In the genomic region with DNA sequence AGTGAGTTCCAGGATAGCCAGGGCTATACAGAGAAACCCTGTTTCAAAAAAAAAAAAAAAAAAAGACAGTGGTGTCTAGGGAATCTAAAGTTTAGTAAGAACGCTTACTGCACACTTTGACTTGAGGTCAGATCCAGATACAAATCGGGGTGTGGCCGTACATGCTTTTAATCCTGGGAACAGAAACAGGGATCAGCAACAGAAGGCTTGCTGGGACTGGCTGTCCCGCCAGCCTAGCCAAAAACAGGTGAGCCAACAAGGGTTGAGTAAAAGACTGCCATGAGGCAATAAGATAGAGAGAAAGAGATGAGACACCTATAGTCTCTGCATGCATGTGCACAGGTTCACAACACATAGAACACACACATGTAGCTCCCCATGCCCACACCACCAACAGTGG, we compare ENCODE assay signal across 51 mouse cellular contexts. TPM values are rescaled to one million over a fixed set of nuclear protein-coding genes. Genes with fewer than 3 reads are reported as not detected.
"Had no signal": no experiment of that assay in that cellular context is flagged by ENCODE, and none has a peak within 500 bp of the region (broad histone marks: within the 10 kb centered on the region; RNA-seq: fewer than 3 reads in every experiment).

No protein-coding gene starts in this region.

- ATAC-seq: hindbrain, embryonic 16.5 days; hindbrain, postnatal 0 days; inflammation-experienced regulatory T-cells, adult 6 months; intestine, embryonic 15.5 days; intestine, embryonic 16.5 days; intestine, postnatal 0 days had no signal

- DNase-seq: heart, postnatal 10 days; heart, postnatal 14 days; heart, postnatal 36 days; heart, postnatal 4 days; kidney, adult 11 months; kidney, adult 18-20 months; kidney, adult 2 months; kidney, adult 8-10 months; kidney, adult 9 months; kidney, postnatal 10 days; kidney, postnatal 14 days; kidney, postnatal 25 days; kidney, postnatal 36 days; kidney, postnatal 4 days; layer of hippocampus, adult 9-11 months; layer of hippocampus, postnatal 36 days had no signal

RNA-seq across cellular contexts. Expression of gene Samd7, which starts 8.6 kb away (rescaled TPM):
- total RNA-seq: heart, postnatal 10 days; heart, postnatal 14 days; heart, postnatal 25 days; heart, postnatal 36 days; heart, postnatal 4 days; hematopoietic stem cell, adult 5-6 weeks; layer of hippocampus, adult 18-20 months; layer of hippocampus, adult 2 months; layer of hippocampus, adult 8-10 months; layer of hippocampus, postnatal 14 days; layer of hippocampus, postnatal 25 days; layer of hippocampus, postnatal 36 days; left cerebral cortex, adult 18-20 months had no signal
- polyA plus RNA-seq: heart, embryonic 10.5 days; heart, embryonic 11.5 days; heart, embryonic 12.5 days; heart, embryonic 13.5 days; heart, embryonic 14.5 days; heart, embryonic 15.5 days; heart, embryonic 16.5 days; heart, postnatal 0 days; hindbrain, embryonic 10.5 days; hindbrain, embryonic 11.5 days; hindbrain, embryonic 12.5 days; hindbrain, embryonic 13.5 days; hindbrain, embryonic 14.5 days; hindbrain, postnatal 0 days; inflammation-experienced regulatory T-cells, adult 6 months; intestine, embryonic 14.5 days; intestine, embryonic 15.5 days; intestine, embryonic 16.5 days; intestine, postnatal 0 days; kidney, adult 2 months; kidney, embryonic 14.5 days; kidney, embryonic 15.5 days; kidney, embryonic 16.5 days; kidney, postnatal 0 days; large intestine, adult 2 months had no signal

RNA-seq across cellular contexts. Expression of gene Lrrc31, which starts 55.1 kb away (rescaled TPM):
- total RNA-seq: hematopoietic stem cell, adult 5-6 weeks; hindbrain, postnatal 0 days; layer of hippocampus, adult 18-20 months; layer of hippocampus, adult 2 months; layer of hippocampus, postnatal 10 days; layer of hippocampus, postnatal 14 days; layer of hippocampus, postnatal 25 days; layer of hippocampus, postnatal 36 days; left cerebral cortex, adult 18-20 months had no signal
- polyA plus RNA-seq: heart, embryonic 10.5 days; heart, embryonic 11.5 days; heart, embryonic 12.5 days; heart, embryonic 13.5 days; heart, embryonic 14.5 days; heart, embryonic 15.5 days; hindbrain, embryonic 10.5 days; hindbrain, embryonic 11.5 days; hindbrain, embryonic 12.5 days; hindbrain, embryonic 14.5 days; hindbrain, embryonic 15.5 days; hindbrain, postnatal 0 days had no signal
